Mouse (Mus musculus): ENCODE results near the gene Map3k1.

GRCm38 (mm10) chr13:111819618-111820385 is 11.0 kb upstream of the Map3k1 start:
- no peak for TF ChIP-seq CTCF (conservative IDR thresholded peaks at IDR 0.05; ENCODE audit: low read length)
- no peak for TF ChIP-seq NANOG (IDR thresholded peaks at IDR 0.05; ENCODE audit: borderline replicate concordance, low read length)
- no peak for TF ChIP-seq POU5F1 (IDR thresholded peaks at IDR 0.05; ENCODE audit: borderline replicate concordance, low read length)

All from E14TG2a.4 (cell line).